Comparison of ENCODE assay signal across 7 mouse cellular contexts in the genomic region with DNA sequence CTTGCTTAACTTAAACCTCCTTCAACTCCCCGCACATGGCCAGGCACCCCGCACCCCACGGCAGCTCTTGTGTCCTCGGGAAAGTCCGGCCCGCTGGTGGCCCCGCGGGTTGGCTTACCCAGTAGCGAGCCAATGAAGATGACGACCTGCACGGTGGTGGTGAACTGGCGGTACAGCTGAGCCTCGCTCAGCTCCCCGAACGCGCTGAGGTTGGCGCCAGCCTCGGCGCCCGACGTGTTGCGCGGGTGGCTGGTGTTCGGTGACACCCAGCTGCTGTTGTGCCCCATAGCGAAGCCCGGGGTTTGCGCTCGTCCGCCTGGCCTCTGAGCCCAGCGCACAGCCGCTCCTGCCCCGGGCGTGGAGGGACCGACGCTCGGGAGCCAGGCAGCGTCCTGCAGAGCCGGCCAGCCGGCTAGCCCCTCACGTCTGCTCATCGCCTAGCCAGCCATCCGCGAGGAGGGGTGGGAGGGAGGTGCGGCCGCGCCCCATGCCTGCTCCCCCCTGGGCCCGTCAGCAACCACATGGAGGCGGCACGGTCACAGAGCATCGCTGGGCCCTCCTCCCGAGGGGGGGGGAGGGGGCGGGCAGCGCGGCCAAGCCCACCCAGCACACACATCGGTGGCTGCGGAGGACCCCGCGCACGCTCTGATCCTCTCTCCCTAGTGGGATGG. TPM values are rescaled to one million over a fixed set of nuclear protein-coding genes. Genes with fewer than 3 reads are reported as not detected.
A peak's percentile ranks its signal among the peaks of the same experiment; 100 is the strongest.
DNase-seq lines count a peak whose midpoint lies in the region; ATAC-seq and TF ChIP-seq lines count a peak whose summit lies in the region.

A gene (minus strand): TSS at position 519 of the 671 bp plus-strand sequence.

- H3K9ac ChIP-seq in midbrain, embryonic 12.5 days (replicated peaks), result peak within 1 kb of the TSS; percentile 59

- H3K4me2 ChIP-seq in midbrain, embryonic 12.5 days (replicated peaks), result peak within 1 kb of the TSS; percentile 92

- H3K4me3 ChIP-seq in midbrain, embryonic 12.5 days, result peak within 1 kb of the TSS; percentile 50
- H3K4me3 ChIP-seq in spleen, adult 2 months (ENCODE audit: extremely low read depth, insufficient read depth, insufficient read length), result peak within 1 kb of the TSS; percentile 54

- TF ChIP-seq POLR2A in spleen, adult 2 months (IDR thresholded peaks at IDR 0.05; ENCODE audit: low read depth, low read length), result no peak

- peaks cover 41% of the 10 kb centered on the region for H3K27me3 ChIP-seq in midbrain, embryonic 12.5 days
- H3K27me3 ChIP-seq in spleen, adult 2 months (ENCODE audit: control insufficient read depth, insufficient read depth, low read length), result peaks cover 12% of the 10 kb centered on the region

- intact Hi-C loops in left cerebral cortex, postnatal 36 days (cut with DNase I), result loop anchor here (5.0 kb wide), 1 partner anchor 69 kb away; no protein-coding TSS in a partner anchor

- no peaks in the 10 kb centered on the region for H3K9me3 ChIP-seq in midbrain, embryonic 12.5 days

- peaks cover 18% of the 10 kb centered on the region for H3K4me1 ChIP-seq in midbrain, embryonic 12.5 days
- H3K4me1 ChIP-seq in spleen, adult 2 months (ENCODE audit: control insufficient read depth, insufficient read depth, insufficient read length), result peaks cover 8% of the 10 kb centered on the region

- no peaks in the 10 kb centered on the region for H3K36me3 ChIP-seq in midbrain, embryonic 12.5 days
- no peaks in the 10 kb centered on the region for H3K36me3 ChIP-seq in spleen, adult 2 months (ENCODE audit: control insufficient read depth, insufficient read depth, low read length)

- no peak for TF ChIP-seq CTCF in spleen, adult 2 months (IDR thresholded peaks at IDR 0.05; ENCODE audit: extremely low read depth, insufficient read depth, insufficient read length, insufficient replicate concordance)

- 0 out of 2 replicates have a peak within 1 kb of the TSS, but pooled peaks have one; percentile 11 for H3K27ac ChIP-seq in midbrain, embryonic 12.5 days (replicated peaks)
- no peak within 1 kb of the TSS for H3K27ac ChIP-seq in spleen, adult 2 months (ENCODE audit: insufficient read depth, low read length)

- WGBS in midbrain, embryonic 12.5 days, result 1% methylated on average over 48 of the region's 59 CpGs
- WGBS in spleen, adult 2 months, result 2% methylated on average over 46 of the region's 59 CpGs

- DNase-seq in adrenal gland, adult (ENCODE audit: inconsistent age in 2 of 2, low spot score in 1 of 2), result peak; percentile 41 to 78
- DNase-seq in cerebellum, adult 8-10 months, result peak; percentile 52
- DNase-seq in frontal cortex, postnatal 10 days (ENCODE audit: low spot score in 2 of 2), result peak; percentile 53 to 55
- peak; percentile 57 for DNase-seq in induced T-regulatory cell, adult 2 months (ENCODE audit: low read depth)
- peak; percentile 48 to 53 for DNase-seq in left cerebral cortex, postnatal 36 days (ENCODE audit: low spot score in 2 of 2)
- peak in 1 of 2 experiments; percentile 13 for DNase-seq in spleen, adult 2 months (ENCODE audit: low read depth in 1 of 2, low spot score in 2 of 2)

- ATAC-seq in midbrain, embryonic 12.5 days (ENCODE audit: low FRiP score, low read depth), result peak; percentile 77

RNA-seq across cellular contexts. Expression of the gene that starts here (rescaled TPM):
- total RNA-seq in left cerebral cortex, postnatal 36 days (2021), result 10 to 100 TPM in 1 of 2 experiments, 1 to 10 TPM in 1; 8.4 to 10.6 TPM
- 0.55 and 0.89 TPM in 2 replicates for polyA plus RNA-seq in midbrain, embryonic 12.5 days (2016; fragmentation: Nextera tagmentation; extraction: Ambion mirVana)
- polyA plus RNA-seq in spleen, adult 2 months (2012; rRNA removed), result 1.3 and 1.8 TPM in 2 replicates

Comparison
In these comparisons a context has a peak if more than half of its experiments do, and no peak if none do; other contexts are left out.
1. Peak in ATAC-seq, H3K4me3 ChIP-seq, H3K27ac ChIP-seq, H3K9ac ChIP-seq and H3K4me2 ChIP-seq in midbrain, embryonic 12.5 days; RNA of the gene not detected or under 1 TPM.